Mouse (Mus musculus): ENCODE data around the gene Nrl.

Nrl gene

GRCm38 (mm10) chr14:55524785-55525184 is at the start of gene Nrl:
Gene Nrl, minus strand, starts transcription at chr14:55524981.
- no peak for DNase-seq (ENCODE audit: low read depth, low spot score)

GRCm38 (mm10) chr14:55571760-55572159 is 47.0 kb upstream of the Nrl start:
- DNase-seq (ENCODE audit: low read depth, low spot score) = no peak

- no peak for DNase-seq (ENCODE audit: low read depth, low spot score)
Measured at GRCm38 (mm10) chr14:55570588-55570987, 45.8 kb upstream of the Nrl start.

GRCm38 (mm10) chr14:55567496-55567895 is 42.7 kb upstream of the Nrl start:
- DNase-seq (ENCODE audit: low read depth, low spot score) = no peak

- no peak for DNase-seq (ENCODE audit: low read depth, low spot score)
Measured at GRCm38 (mm10) chr14:55565748-55566147, 41.0 kb upstream of the Nrl start.

GRCm38 (mm10) chr14:55563249-55563648 is 38.5 kb upstream of the Nrl start:
- no peak for DNase-seq (ENCODE audit: low read depth, low spot score)

- DNase-seq (ENCODE audit: low read depth, low spot score) = no peak
Measured at GRCm38 (mm10) chr14:55561860-55562259, 37.1 kb upstream of the Nrl start.

- peak; percentile 98 for DNase-seq (ENCODE audit: low read depth, low spot score)
Measured at GRCm38 (mm10) chr14:55560202-55561073, 35.7 kb upstream of the Nrl start, which contains the start of gene A730061H03Rik. Gene A730061H03Rik, minus strand, starts transcription at chr14:55560406.

GRCm38 (mm10) chr14:55559799-55560201 is 35.0 kb upstream of the Nrl start, which contains the start of gene Dcaf11:
Gene Dcaf11, plus strand, starts transcription at chr14:55560006.
- peak; percentile 94 for DNase-seq (ENCODE audit: low read depth, low spot score)

GRCm38 (mm10) chr14:55558740-55559448 is 34.1 kb upstream of the Nrl start:
- no peak for DNase-seq (ENCODE audit: low read depth, low spot score)

- no peak for DNase-seq (ENCODE audit: low read depth, low spot score)
Measured at GRCm38 (mm10) chr14:55557587-55557986, 32.8 kb upstream of the Nrl start.

- no peak for DNase-seq (ENCODE audit: low read depth, low spot score)
Measured at GRCm38 (mm10) chr14:55557003-55557402, 32.2 kb upstream of the Nrl start.

- DNase-seq (ENCODE audit: low read depth, low spot score) = no peak
Measured at GRCm38 (mm10) chr14:55555788-55556187, 31.0 kb upstream of the Nrl start.

- DNase-seq (ENCODE audit: low read depth, low spot score) = no peak
Measured at GRCm38 (mm10) chr14:55554635-55555034, 29.9 kb upstream of the Nrl start.

GRCm38 (mm10) chr14:55551794-55552193 is 27.0 kb upstream of the Nrl start:
- DNase-seq (ENCODE audit: low read depth, low spot score) = no peak

GRCm38 (mm10) chr14:55551347-55551746 is 26.6 kb upstream of the Nrl start:
- no peak for DNase-seq (ENCODE audit: low read depth, low spot score)

- DNase-seq (ENCODE audit: low read depth, low spot score) = no peak
Measured at GRCm38 (mm10) chr14:55550191-55550590, 25.4 kb upstream of the Nrl start.

- DNase-seq (ENCODE audit: low read depth, low spot score) = no peak
Measured at GRCm38 (mm10) chr14:55544334-55544733, 19.6 kb upstream of the Nrl start.

- no peak for DNase-seq (ENCODE audit: low read depth, low spot score)
Measured at GRCm38 (mm10) chr14:55542268-55542667, 17.5 kb upstream of the Nrl start.

- DNase-seq (ENCODE audit: low read depth, low spot score) = no peak
Measured at GRCm38 (mm10) chr14:55540787-55541321, 16.1 kb upstream of the Nrl start.

GRCm38 (mm10) chr14:55540067-55540786 is 15.4 kb upstream of the Nrl start, which contains the start of gene Pck2:
Gene Pck2, plus strand, starts transcription at chr14:55540266.
- peak; percentile 67 for DNase-seq (ENCODE audit: low read depth, low spot score)
